Mouse (Mus musculus) lung, embryonic 16.5 days (tissue): ENCODE data around the gene Olfr593. TPM values are rescaled to one million over a fixed set of nuclear protein-coding genes. Genes with fewer than 3 reads are reported as not detected.
"Not testable (repeated sequence)": the region's sequence is repeated elsewhere in the genome, so short reads cannot be mapped to it uniquely, and the experiment has no call there.

Experiments used
- ATAC-seq: fragments of 200-750 bp; cut with Nextera tagmentation; 2 replicates; pipeline ENCODE4 v1.8.0; 2017; ENCODE audit warnings: low read depth, mild to moderate bottlenecking, moderate library complexity
- H3K27ac ChIP-seq: fragments of 300-500 bp; sonication (generic); 2 replicates; pipeline ENCODE4 v1.5.1; 2014; ENCODE audit warnings: mild to moderate bottlenecking, control low read depth, low read length
- H3K27me3 ChIP-seq: fragments of 300-500 bp; sonication (generic); 2 replicates; pipeline ENCODE4 v1.6.1; 2014; ENCODE audit warnings: low read depth, low read length, mixed read lengths; ENCODE audit not compliant: control insufficient read depth, insufficient read depth
- H3K36me3 ChIP-seq: fragments of 300-500 bp; sonication (generic); 2 replicates; pipeline ENCODE4 v1.6.1; 2014; ENCODE audit warnings: low read length; ENCODE audit not compliant: control insufficient read depth, insufficient read depth
- H3K4me1 ChIP-seq: fragments of 300-500 bp; sonication (generic); replicated peaks from 2 replicates; pipeline ENCODE4 v1.6.1; 2014; ENCODE audit warnings: low read length, mixed read lengths; ENCODE audit not compliant: control insufficient read depth, insufficient read depth
- H3K4me2 ChIP-seq: fragments of 300-500 bp; sonication (generic); 2 replicates; pipeline ENCODE4 v1.6.1; 2014; ENCODE audit warnings: low read depth, low read length, control low read depth
- H3K4me3 ChIP-seq: fragments of 300-500 bp; sonication (generic); 2 replicates; pipeline ENCODE4 v1.5.1; 2014; ENCODE audit warnings: mild to moderate bottlenecking, low read length, control low read depth
- H3K9ac ChIP-seq: fragments of 300-500 bp; sonication (generic); 2 replicates; pipeline ENCODE4 v1.6.1; 2014; ENCODE audit warnings: low read length, control low read depth
- H3K9me3 ChIP-seq: fragments of 300-500 bp; sonication (generic); 2 replicates; pipeline ENCODE4 v1.6.1; 2016; ENCODE audit warnings: low read length; ENCODE audit not compliant: control insufficient read depth
- WGBS: fragments of 180-500 bp; shearing (Covaris S2); extraction: QIAGEN DNeasy Blood & Tissue Kit; methylation state at CpG from one replicate; pipeline ENCODE4 v1.1.7; 2014; 5-methylcytosine and 5-hydroxymethylcytosine counted together
- microRNA-seq: library from miRNA; unstranded; fragments of <30 nt; microRNA quantifications from one replicate; pipeline ENCODE4, GENCODE M21; 2016
- polyA plus RNA-seq: library from polyadenylated mRNA; unstranded; fragments of >200 nt; fragmentation: Nextera tagmentation; extraction: Ambion mirVana; gene quantifications from 2 replicates; pipeline ENCODE4 v1.2.1, GENCODE M21; 2015

Olfr593 gene
- polyA plus RNA-seq, result not detected in 2 replicates

- ATAC-seq, result no peak
- Histone ChIP-seq H3K9me3 (no peaks in the 10 kb centered on the region), H3K4me3 (no peak within 1 kb of the TSS), H3K4me2 (no peak within 1 kb of the TSS), H3K36me3 (no peaks in the 10 kb centered on the region), H3K9ac (no peak within 1 kb of the TSS), H3K4me1 (no peaks in the 10 kb centered on the region), H3K27me3 (no peaks in the 10 kb centered on the region), H3K27ac (no peak within 1 kb of the TSS)
- WGBS, result 72% methylated on average over 1 of the region's 1 CpGs
These were observed at the start of gene Olfr593 for GRCm38 (mm10) chr7:103211562-103211961. Gene Olfr593, plus strand, starts transcription at chr7:103211862.

DNA sequence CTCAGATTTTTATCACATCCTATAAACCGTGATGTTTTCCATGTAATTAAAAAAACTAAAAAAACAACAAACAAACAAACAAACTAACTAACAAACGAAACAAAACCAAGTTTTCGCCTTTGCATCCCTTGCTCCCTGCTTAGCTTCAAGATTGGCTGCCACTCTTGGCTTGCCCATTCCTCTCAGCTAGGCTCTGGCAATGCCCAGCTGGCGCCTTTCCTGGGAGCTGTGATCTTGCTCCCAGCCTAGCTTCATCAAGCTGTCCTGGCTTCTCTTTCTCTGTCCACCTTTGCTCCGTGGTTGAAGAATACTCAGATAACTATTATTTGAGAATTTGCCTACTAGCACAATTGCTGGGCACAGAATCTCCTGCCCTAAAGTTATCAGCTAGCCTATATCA is 42.0 kb upstream of the Olfr593 start:
- H3K36me3 ChIP-seq, result no peaks in the 10 kb centered on the region
- no peaks in the 10 kb centered on the region for H3K9me3 ChIP-seq
- H3K27me3 ChIP-seq, result no peaks in the 10 kb centered on the region
- no peak overlapping the region for H3K4me3 ChIP-seq
- no peak overlapping the region for H3K9ac ChIP-seq
- ATAC-seq, result no peak
- H3K27ac ChIP-seq, result no peak overlapping the region
- H3K4me2 ChIP-seq, result no peak overlapping the region
- 77% methylated on average over 5 of the region's 5 CpGs for WGBS
- no peaks in the 10 kb centered on the region for H3K4me1 ChIP-seq

- Histone ChIP-seq H3K36me3 (no peaks in the 10 kb centered on the region), H3K9ac (no peak within 1 kb of the TSS), H3K4me1 (no peaks in the 10 kb centered on the region), H3K4me2 (no peak within 1 kb of the TSS), H3K27me3 (no peaks in the 10 kb centered on the region), H3K4me3 (no peak within 1 kb of the TSS), H3K27ac (no peak within 1 kb of the TSS), H3K9me3 (peaks cover 5% of the 10 kb centered on the region; the same call in 1 of the 2 replicates)
- 83% methylated on average over 1 of the region's 1 CpGs for WGBS
- ATAC-seq, result no peak
These were observed 33.4 kb upstream of the Olfr593 start, which contains the start of gene Olfr591 for GRCm38 (mm10) chr7:103178240-103178639. Gene Olfr591, minus strand, starts transcription at chr7:103178340.

- not testable (repeated sequence) for H3K36me3 ChIP-seq, H3K27me3 ChIP-seq, H3K4me3 ChIP-seq, H3K9ac ChIP-seq, H3K4me2 ChIP-seq, ATAC-seq, H3K4me1 ChIP-seq, H3K27ac ChIP-seq, H3K9me3 ChIP-seq
- 45% methylated on average over 1 of the region's 1 CpGs for WGBS
These were observed 27.2 kb upstream of the Olfr593 start, which contains the start of gene Olfr592 for GRCm38 (mm10) chr7:103184503-103184902. Gene Olfr592, plus strand, starts transcription at chr7:103184803.

- 79% methylated on average over 5 of the region's 5 CpGs for WGBS
- H3K9me3 ChIP-seq, H3K27ac ChIP-seq, H3K27me3 ChIP-seq, H3K4me1 ChIP-seq, ATAC-seq, H3K4me3 ChIP-seq, H3K4me2 ChIP-seq, H3K36me3 ChIP-seq, H3K9ac ChIP-seq: not testable (repeated sequence)
These were observed 388 bp downstream of the Olfr593 start for GRCm38 (mm10) chr7:103212050-103212449.

GRCm38 (mm10) chr7:103216696-103217095 is 5.0 kb downstream of the Olfr593 start, which contains the start of gene Olfr594:
Gene Olfr594, plus strand, starts transcription at chr7:103216996.
- Histone ChIP-seq H3K27ac (no peak within 1 kb of the TSS), H3K27me3 (no peaks in the 10 kb centered on the region), H3K4me2 (no peak within 1 kb of the TSS), H3K36me3 (no peaks in the 10 kb centered on the region), H3K4me1 (no peaks in the 10 kb centered on the region), H3K4me3 (no peak within 1 kb of the TSS), H3K9me3 (no peaks in the 10 kb centered on the region), H3K9ac (no peak within 1 kb of the TSS)
- ATAC-seq, result no peak

DNA sequence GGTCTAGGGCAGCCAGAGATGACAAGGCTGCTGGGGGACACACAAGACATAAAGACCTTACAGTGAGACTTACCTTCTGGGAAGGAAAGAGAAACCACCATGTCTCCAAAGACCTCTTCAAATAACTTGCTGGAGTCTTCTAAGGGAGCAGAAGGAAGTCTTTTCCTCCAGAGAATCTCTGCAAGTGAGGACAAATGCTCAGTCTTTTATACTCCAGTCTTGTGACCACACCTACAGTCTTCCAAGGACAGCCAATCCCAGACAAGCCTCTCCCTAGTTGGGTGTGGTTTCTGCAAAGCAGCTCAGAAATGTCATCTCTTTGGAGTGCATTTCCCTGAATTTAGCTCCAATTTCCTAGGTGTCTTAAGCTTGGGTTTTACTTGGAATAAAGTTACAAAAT is 40.7 kb downstream of the Olfr593 start, which contains the start of gene Usp17ld:
Gene Usp17ld, minus strand, starts transcription at position 101 of the 400 bp plus-strand sequence.
- not testable (repeated sequence) for ATAC-seq, H3K4me1 ChIP-seq, H3K36me3 ChIP-seq, H3K27ac ChIP-seq, H3K4me3 ChIP-seq, H3K4me2 ChIP-seq, H3K27me3 ChIP-seq, H3K9me3 ChIP-seq, H3K9ac ChIP-seq

Small RNA genes lying within 50 kb of the gene (microRNA-seq; reads per million reads assigned to microRNA genes)
- gene Gm25171, result not detected

Other genes with a start within 250 kb of the Olfr593 start
- not detected in 2 replicates for gene Olfr576, start 249.2 kb upstream of the Olfr593 start, polyA plus RNA-seq
- gene Olfr577, start 235.9 kb upstream of the Olfr593 start, polyA plus RNA-seq, result not detected in 2 replicates
- gene Olfr578, start 222.5 kb upstream of the Olfr593 start, polyA plus RNA-seq, result not detected in 2 replicates
- gene Olfr582, start 173.8 kb upstream of the Olfr593 start, polyA plus RNA-seq, result not detected in 2 replicates
- gene Olfr583, start 160.6 kb upstream of the Olfr593 start, polyA plus RNA-seq, result not detected in 2 replicates
- gene Olfr584, start 130.0 kb upstream of the Olfr593 start, polyA plus RNA-seq, result not detected in 2 replicates
- not detected in 2 replicates for gene Olfr585, start 114.1 kb upstream of the Olfr593 start, polyA plus RNA-seq
- gene Olfr586, start 86.2 kb upstream of the Olfr593 start, polyA plus RNA-seq, result not detected in 2 replicates
- not detected in 2 replicates for gene Olfr588-ps1, start 71.0 kb upstream of the Olfr593 start, polyA plus RNA-seq
- gene Olfr589, start 55.5 kb upstream of the Olfr593 start, polyA plus RNA-seq, result not detected in 2 replicates
- gene Olfr591, start 33.5 kb upstream of the Olfr593 start, polyA plus RNA-seq, result not detected in 2 replicates
- gene Olfr592, start 27.1 kb upstream of the Olfr593 start, polyA plus RNA-seq, result not detected in 2 replicates
- gene Olfr594, start 5.1 kb downstream of the Olfr593 start, polyA plus RNA-seq, result not detected in 2 replicates
- gene Usp17ld, start 40.6 kb downstream of the Olfr593 start, polyA plus RNA-seq, result not detected in 2 replicates
- not detected in 2 replicates for gene Olfr596, start 93.8 kb downstream of the Olfr593 start, polyA plus RNA-seq
- not detected in 2 replicates for gene Olfr597, start 104.5 kb downstream of the Olfr593 start, polyA plus RNA-seq
- gene Olfr598, start 111.7 kb downstream of the Olfr593 start, polyA plus RNA-seq, result not detected in 2 replicates
- not detected in 2 replicates for gene Olfr599, start 124.1 kb downstream of the Olfr593 start, polyA plus RNA-seq
- not detected in 2 replicates for gene Olfr600, start 137.8 kb downstream of the Olfr593 start, polyA plus RNA-seq
- not detected in 2 replicates for gene Olfr601, start 150.8 kb downstream of the Olfr593 start, polyA plus RNA-seq
- not detected in 2 replicates for gene Olfr603, start 174.3 kb downstream of the Olfr593 start, polyA plus RNA-seq
- not detected in 2 replicates for gene Usp17lc, start 203.2 kb downstream of the Olfr593 start, polyA plus RNA-seq
- gene Olfr605, start 233.6 kb downstream of the Olfr593 start, polyA plus RNA-seq, result not detected in 2 replicates
- gene Olfr606, start 237.2 kb downstream of the Olfr593 start, polyA plus RNA-seq, result not detected in 2 replicates